Mouse (Mus musculus): ENCODE data around the gene Hist1h4c. TPM values are rescaled to one million over a fixed set of nuclear protein-coding genes. Genes with fewer than 3 reads are reported as not detected.

Gene Hist1h4c
- polyA plus RNA-seq, 1 experiment from 2014 or later: 8.5 TPM

Small RNAs within 50 kb of the gene (microRNA-seq; reads per million reads assigned to microRNA genes)
- gene Gm44314 (not detected), gene Gm44350 (not detected)

Other genes starting within 250 kb of the Hist1h4c start
- gene Btn1a1, start 232.6 kb downstream of the Hist1h4c start, polyA plus RNA-seq (2015; fragmentation: Nextera tagmentation; extraction: Ambion mirVana): 0.08 and 0.12 TPM in 2 replicates
- gene Btn2a2, start 209.6 kb downstream of the Hist1h4c start, polyA plus RNA-seq (2015; fragmentation: Nextera tagmentation; extraction: Ambion mirVana): 0.55 and 0.71 TPM in 2 replicates
- 7.5 and 7.8 TPM in 2 replicates for gene Hist1h4h, start 167.4 kb downstream of the Hist1h4c start, polyA plus RNA-seq (2015; fragmentation: Nextera tagmentation; extraction: Ambion mirVana)
- 3.3 and 7.3 TPM in 2 replicates for gene Hist1h2af, start 164.5 kb downstream of the Hist1h4c start, polyA plus RNA-seq (2015; fragmentation: Nextera tagmentation; extraction: Ambion mirVana)
- gene Hist1h3g, start 163.0 kb downstream of the Hist1h4c start, polyA plus RNA-seq (2015; fragmentation: Nextera tagmentation; extraction: Ambion mirVana): 6.6 and 6.9 TPM in 2 replicates
- gene Hist1h2bh, start 155.1 kb downstream of the Hist1h4c start, polyA plus RNA-seq (2015; fragmentation: Nextera tagmentation; extraction: Ambion mirVana): 0.91 and 1.1 TPM in 2 replicates
- 0.86 and 1.3 TPM in 2 replicates for gene Hist1h3f, start 154.4 kb downstream of the Hist1h4c start, polyA plus RNA-seq (2015; fragmentation: Nextera tagmentation; extraction: Ambion mirVana)
- gene Hist1h4f, start 146.8 kb downstream of the Hist1h4c start, polyA plus RNA-seq (2015; fragmentation: Nextera tagmentation; extraction: Ambion mirVana): 0.96 and 1.3 TPM in 2 replicates
- gene Hist1h1d, start 145.2 kb downstream of the Hist1h4c start, polyA plus RNA-seq (2015; fragmentation: Nextera tagmentation; extraction: Ambion mirVana): 0.66 and 0.67 TPM in 2 replicates
- gene Hist1h3e, start 136.1 kb downstream of the Hist1h4c start, polyA plus RNA-seq (2015; fragmentation: Nextera tagmentation; extraction: Ambion mirVana): 6.5 and 6.7 TPM in 2 replicates
- 84.7 and 118 TPM in 2 replicates for gene Hist1h2ae, start 127.2 kb downstream of the Hist1h4c start, polyA plus RNA-seq (2015; fragmentation: Nextera tagmentation; extraction: Ambion mirVana)
- gene Hist1h2bg, start 127.1 kb downstream of the Hist1h4c start, polyA plus RNA-seq (2015; fragmentation: Nextera tagmentation; extraction: Ambion mirVana): 10.6 and 10.9 TPM in 2 replicates
- gene Hist1h2bf, start 124.3 kb downstream of the Hist1h4c start, polyA plus RNA-seq (2015; fragmentation: Nextera tagmentation; extraction: Ambion mirVana): 6.0 and 6.9 TPM in 2 replicates
- gene Hist1h2ad, start 124.1 kb downstream of the Hist1h4c start, polyA plus RNA-seq (2015; fragmentation: Nextera tagmentation; extraction: Ambion mirVana): 3.6 TPM in 2 replicates
- 6.5 and 7.5 TPM in 2 replicates for gene Hist1h3d, start 122.7 kb downstream of the Hist1h4c start, polyA plus RNA-seq (2015; fragmentation: Nextera tagmentation; extraction: Ambion mirVana)
- 123 and 142 TPM in 2 replicates for gene Hist1h4d, start 116.9 kb downstream of the Hist1h4c start, polyA plus RNA-seq (2015; fragmentation: Nextera tagmentation; extraction: Ambion mirVana)
- gene Hist1h2be, start 77.3 kb downstream of the Hist1h4c start, polyA plus RNA-seq (2015; fragmentation: Nextera tagmentation; extraction: Ambion mirVana): 3.1 and 3.7 TPM in 2 replicates
- gene Hist1h1e, start 75.9 kb downstream of the Hist1h4c start, polyA plus RNA-seq (2015; fragmentation: Nextera tagmentation; extraction: Ambion mirVana): 19.7 and 21.1 TPM in 2 replicates
- gene Hist1h2ac, start 14.5 kb downstream of the Hist1h4c start, polyA plus RNA-seq (2015; fragmentation: Nextera tagmentation; extraction: Ambion mirVana): 1.3 and 1.5 TPM in 2 replicates
- 65.3 and 71.8 TPM in 2 replicates for gene Hist1h2bc, start 14.3 kb downstream of the Hist1h4c start, polyA plus RNA-seq (2015; fragmentation: Nextera tagmentation; extraction: Ambion mirVana)
- gene Hist1h1t, start 2.6 kb downstream of the Hist1h4c start, polyA plus RNA-seq (2015; fragmentation: Nextera tagmentation; extraction: Ambion mirVana): 0.31 TPM in 1 of 2 replicates, not detected in the other
- 6.4 and 7.7 TPM in 2 replicates for gene Hfe, start 12.4 kb upstream of the Hist1h4c start, polyA plus RNA-seq (2015; fragmentation: Nextera tagmentation; extraction: Ambion mirVana)
- gene Hist1h1c, start 40.4 kb upstream of the Hist1h4c start, polyA plus RNA-seq (2015; fragmentation: Nextera tagmentation; extraction: Ambion mirVana): 24.1 and 27.2 TPM in 2 replicates
- 12.6 and 13.5 TPM in 2 replicates for gene Hist1h3c, start 47.1 kb upstream of the Hist1h4c start, polyA plus RNA-seq (2015; fragmentation: Nextera tagmentation; extraction: Ambion mirVana)
- 3.8 and 4.5 TPM in 2 replicates for gene Hist1h2bb, start 48.3 kb upstream of the Hist1h4c start, polyA plus RNA-seq (2015; fragmentation: Nextera tagmentation; extraction: Ambion mirVana)
- 39.2 and 44.8 TPM in 2 replicates for gene Hist1h2ab, start 52.7 kb upstream of the Hist1h4c start, polyA plus RNA-seq (2015; fragmentation: Nextera tagmentation; extraction: Ambion mirVana)
- 10.8 and 11.3 TPM in 2 replicates for gene Hist1h3b, start 53.8 kb upstream of the Hist1h4c start, polyA plus RNA-seq (2015; fragmentation: Nextera tagmentation; extraction: Ambion mirVana)
- gene Hist1h4b, start 58.6 kb upstream of the Hist1h4c start, polyA plus RNA-seq (2015; fragmentation: Nextera tagmentation; extraction: Ambion mirVana): 5.4 and 6.4 TPM in 2 replicates
- gene Hist1h4a, start 62.8 kb upstream of the Hist1h4c start, polyA plus RNA-seq (2015; fragmentation: Nextera tagmentation; extraction: Ambion mirVana): 0.35 TPM in 1 of 2 replicates, not detected in the other
- 8.0 and 9.4 TPM in 2 replicates for gene Hist1h3a, start 63.9 kb upstream of the Hist1h4c start, polyA plus RNA-seq (2015; fragmentation: Nextera tagmentation; extraction: Ambion mirVana)
- 2.3 and 3.1 TPM in 2 replicates for gene Hist1h1a, start 65.2 kb upstream of the Hist1h4c start, polyA plus RNA-seq (2015; fragmentation: Nextera tagmentation; extraction: Ambion mirVana)
- gene Trim38, start 71.5 kb upstream of the Hist1h4c start, polyA plus RNA-seq (2015; fragmentation: Nextera tagmentation; extraction: Ambion mirVana): not detected in 2 replicates
- 0.10 and 0.12 TPM in 2 replicates for gene Slc17a2, start 108.5 kb upstream of the Hist1h4c start, polyA plus RNA-seq (2015; fragmentation: Nextera tagmentation; extraction: Ambion mirVana)
- 3.4 and 4.0 TPM in 2 replicates for gene Slc17a3, start 141.0 kb upstream of the Hist1h4c start, polyA plus RNA-seq (2015; fragmentation: Nextera tagmentation; extraction: Ambion mirVana)
- gene Slc17a1, start 169.3 kb upstream of the Hist1h4c start, polyA plus RNA-seq (2015; fragmentation: Nextera tagmentation; extraction: Ambion mirVana): 9.3 TPM in 2 replicates
- 2.7 and 2.9 TPM in 2 replicates for gene Slc17a4, start 216.6 kb upstream of the Hist1h4c start, polyA plus RNA-seq (2015; fragmentation: Nextera tagmentation; extraction: Ambion mirVana)
- not detected in 2 replicates for gene Hist1h2ba, start 235.7 kb upstream of the Hist1h4c start, polyA plus RNA-seq (2015; fragmentation: Nextera tagmentation; extraction: Ambion mirVana)
- gene Hist1h2aa, start 236.0 kb upstream of the Hist1h4c start, polyA plus RNA-seq (2015; fragmentation: Nextera tagmentation; extraction: Ambion mirVana): not detected in 2 replicates